Mouse (Mus musculus): Measurements from ENCODE around the gene Dhps. TPM values are rescaled to one million over a fixed set of nuclear protein-coding genes. Genes with fewer than 3 reads are reported as not detected.

Dhps gene
- polyA plus RNA-seq, 1 experiment from 2014 or later = 55.8 TPM

DNA sequence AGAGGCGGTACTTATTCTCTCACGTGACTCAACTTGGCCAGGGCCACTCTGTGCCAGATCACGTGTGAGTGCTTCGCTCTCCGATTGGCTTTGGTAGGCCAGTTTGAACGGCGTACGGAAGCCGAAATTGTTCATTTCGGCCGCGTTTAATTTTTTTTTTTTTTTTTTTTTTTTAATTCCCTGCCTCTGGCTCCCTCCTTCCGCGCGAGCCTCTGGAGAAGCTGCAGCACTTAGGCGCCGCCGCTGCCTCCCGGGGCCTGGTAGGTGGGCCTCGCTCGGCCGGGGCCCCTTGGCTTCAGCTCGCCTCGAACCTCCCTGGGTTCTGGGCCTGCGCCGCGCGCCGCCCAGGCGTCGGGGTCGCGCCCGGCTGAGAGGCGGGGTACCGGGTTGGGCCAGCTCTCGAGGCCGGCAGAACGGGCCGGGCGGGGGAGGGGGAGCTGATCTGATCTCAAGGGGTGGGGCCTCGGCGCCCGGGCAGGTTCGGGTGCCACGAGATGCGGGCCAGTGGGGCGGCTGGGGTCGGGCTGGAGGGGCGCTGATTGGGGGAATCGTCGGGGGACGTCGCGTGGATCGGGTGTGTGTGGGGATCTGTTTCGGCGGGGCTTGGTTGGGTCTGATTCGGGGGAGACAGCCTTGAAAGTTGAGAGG is 34.7 kb upstream of the Dhps start, which contains the start of gene Tnpo2:
Gene Tnpo2, plus strand, starts transcription at position 198 of the 648 bp plus-strand sequence.
- Histone ChIP-seq H3K4me2 (ENCODE audit: low read length) (peak within 1 kb of the TSS; percentile 96), H3K4me3 (ENCODE audit: control insufficient read depth in 1 of 2, insufficient read depth in 1 of 2, low read depth in 1 of 2, low read length in 2 of 2) (peak within 1 kb of the TSS; percentile 84 to 96), H3K9ac (ENCODE audit: low read length) (peak within 1 kb of the TSS; percentile 92), H3K4me1 (ENCODE audit: control insufficient read depth in 2 of 2, insufficient read depth in 2 of 2, low read length in 2 of 2) (peaks cover 0 to 22% of the 10 kb centered on the region in 2 experiments; a peak in 3 of 4 replicates), H3K9me3 (ENCODE audit: control insufficient read depth, low read length) (no peaks in the 10 kb centered on the region), H3K36me3 (ENCODE audit: control insufficient read depth, insufficient read depth, low read length) (peaks cover 44% of the 10 kb centered on the region), H3K27me3 (ENCODE audit: control insufficient read depth, insufficient read depth, low read length) (no peaks in the 10 kb centered on the region), H3K27ac (replicated peaks in 1 of 2; ENCODE audit: control insufficient read depth in 1 of 2, insufficient read depth in 1 of 2, low read depth in 2 of 2, low read length in 2 of 2) (peak within 1 kb of the TSS; percentile 99)
- under 1% methylated on average over 59 of the region's 59 CpGs for WGBS
- peak; percentile 92 for ATAC-seq (ENCODE audit: insufficient number of reproducible peaks, insufficient read depth, low FRiP score, low read depth)

GRCm38 (mm10) chr8:85037366-85037680 is 34.2 kb upstream of the Dhps start:
- Histone ChIP-seq H3K9ac (ENCODE audit: low read length) (peak overlapping the region; percentile 92), H3K4me2 (ENCODE audit: low read length) (peak overlapping the region; percentile 96), H3K36me3 (ENCODE audit: control insufficient read depth, insufficient read depth, low read length) (peaks cover 44% of the 10 kb centered on the region), H3K4me1 (ENCODE audit: control insufficient read depth in 2 of 2, insufficient read depth in 2 of 2, low read length in 2 of 2) (peaks cover 0 to 22% of the 10 kb centered on the region in 2 experiments; a peak in 3 of 4 replicates), H3K9me3 (ENCODE audit: control insufficient read depth, low read length) (no peaks in the 10 kb centered on the region), H3K27ac (replicated peaks in 1 of 2; ENCODE audit: control insufficient read depth in 1 of 2, insufficient read depth in 1 of 2, low read depth in 2 of 2, low read length in 2 of 2) (peak overlapping the region; percentile 99), H3K27me3 (ENCODE audit: control insufficient read depth, insufficient read depth, low read length) (no peaks in the 10 kb centered on the region), H3K4me3 (ENCODE audit: control insufficient read depth in 1 of 2, insufficient read depth in 1 of 2, low read depth in 1 of 2, low read length in 2 of 2) (peak overlapping the region; percentile 84 to 96)
- ATAC-seq (ENCODE audit: insufficient number of reproducible peaks, insufficient read depth, low FRiP score, low read depth) = peak; percentile 11
- WGBS = under 1% methylated on average over 14 of the region's 14 CpGs

GRCm38 (mm10) chr8:85037681-85038531 is 33.7 kb upstream of the Dhps start:
- 0 out of 2 replicates have a peak, but pooled peaks have one; percentile 19 for ATAC-seq (ENCODE audit: insufficient number of reproducible peaks, insufficient read depth, low FRiP score, low read depth)
- WGBS = under 1% methylated on average over 56 of the region's 57 CpGs
- Histone ChIP-seq H3K9ac (ENCODE audit: low read length) (peak overlapping the region; percentile 92), H3K4me2 (ENCODE audit: low read length) (peak overlapping the region; percentile 96), H3K4me3 (ENCODE audit: control insufficient read depth in 1 of 2, insufficient read depth in 1 of 2, low read depth in 1 of 2, low read length in 2 of 2) (peak overlapping the region; percentile 84 to 96), H3K27ac (replicated peaks in 1 of 2; ENCODE audit: control insufficient read depth in 1 of 2, insufficient read depth in 1 of 2, low read depth in 2 of 2, low read length in 2 of 2) (peak overlapping the region; percentile 99), H3K27me3 (ENCODE audit: control insufficient read depth, insufficient read depth, low read length) (no peaks in the 10 kb centered on the region), H3K36me3 (ENCODE audit: control insufficient read depth, insufficient read depth, low read length) (peaks cover 43% of the 10 kb centered on the region), H3K4me1 (ENCODE audit: control insufficient read depth in 2 of 2, insufficient read depth in 2 of 2, low read length in 2 of 2) (peaks cover 0 to 22% of the 10 kb centered on the region in 2 experiments; a peak in 3 of 4 replicates), H3K9me3 (ENCODE audit: control insufficient read depth, low read length) (no peaks in the 10 kb centered on the region)

GRCm38 (mm10) chr8:85043619-85044018 is 27.9 kb upstream of the Dhps start:
- 93% methylated on average over 6 of the region's 6 CpGs for WGBS
- peaks cover 0 to 7% of the 10 kb centered on the region in 2 experiments; a peak in 2 of 4 replicates for H3K4me1 ChIP-seq (ENCODE audit: control insufficient read depth in 2 of 2, insufficient read depth in 2 of 2, low read length in 2 of 2)
- peaks cover 88% of the 10 kb centered on the region for H3K36me3 ChIP-seq (ENCODE audit: control insufficient read depth, insufficient read depth, low read length)
- no peaks in the 10 kb centered on the region for H3K9me3 ChIP-seq (ENCODE audit: control insufficient read depth, low read length)
- no peak overlapping the region for H3K27ac ChIP-seq (replicated peaks in 1 of 2; ENCODE audit: control insufficient read depth in 1 of 2, insufficient read depth in 1 of 2, low read depth in 2 of 2, low read length in 2 of 2)
- no peak overlapping the region for H3K4me2 ChIP-seq (ENCODE audit: low read length)
- no peak for ATAC-seq (ENCODE audit: insufficient number of reproducible peaks, insufficient read depth, low FRiP score, low read depth)
- H3K9ac ChIP-seq (ENCODE audit: low read length) = no peak overlapping the region
- H3K27me3 ChIP-seq (ENCODE audit: control insufficient read depth, insufficient read depth, low read length) = no peaks in the 10 kb centered on the region
- H3K4me3 ChIP-seq (ENCODE audit: control insufficient read depth in 1 of 2, insufficient read depth in 1 of 2, low read depth in 1 of 2, low read length in 2 of 2) = no peak overlapping the region

DNA sequence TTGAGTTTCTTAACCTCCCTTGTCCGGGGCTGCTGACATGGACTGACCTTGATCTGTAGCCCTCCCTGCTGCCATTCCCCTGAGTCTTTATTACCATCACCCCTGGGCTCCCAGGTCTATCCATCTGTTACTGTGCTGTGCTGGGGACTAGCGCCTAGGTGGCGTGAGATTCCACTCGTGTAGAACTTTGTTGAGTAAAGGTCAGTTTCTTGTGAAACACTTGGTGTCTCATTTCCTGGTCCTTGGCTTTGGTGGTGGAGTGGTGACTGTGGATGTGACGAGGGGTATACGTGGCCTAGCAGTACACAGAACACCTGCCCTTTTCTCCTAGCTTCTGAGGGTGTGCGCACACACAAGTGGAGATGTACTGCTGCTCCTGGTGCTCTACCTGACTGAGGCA is 14.2 kb upstream of the Dhps start:
- no peak for ATAC-seq (ENCODE audit: insufficient number of reproducible peaks, insufficient read depth, low FRiP score, low read depth)
- H3K4me2 ChIP-seq (ENCODE audit: low read length) = no peak overlapping the region
- WGBS = 85% methylated on average over 7 of the region's 7 CpGs
- no peak overlapping the region for H3K9ac ChIP-seq (ENCODE audit: low read length)
- H3K4me3 ChIP-seq (ENCODE audit: control insufficient read depth in 1 of 2, insufficient read depth in 1 of 2, low read depth in 1 of 2, low read length in 2 of 2) = no peak overlapping the region
- H3K27me3 ChIP-seq (ENCODE audit: control insufficient read depth, insufficient read depth, low read length) = no peaks in the 10 kb centered on the region
- H3K9me3 ChIP-seq (ENCODE audit: control insufficient read depth, low read length) = no peaks in the 10 kb centered on the region
- no peak overlapping the region for H3K27ac ChIP-seq (replicated peaks in 1 of 2; ENCODE audit: control insufficient read depth in 1 of 2, insufficient read depth in 1 of 2, low read depth in 2 of 2, low read length in 2 of 2)
- H3K36me3 ChIP-seq (ENCODE audit: control insufficient read depth, insufficient read depth, low read length) = peaks cover 50% of the 10 kb centered on the region
- peaks cover 3 to 7% of the 10 kb centered on the region in 2 experiments; a peak in 3 of 4 replicates for H3K4me1 ChIP-seq (ENCODE audit: control insufficient read depth in 2 of 2, insufficient read depth in 2 of 2, low read length in 2 of 2)

DNA sequence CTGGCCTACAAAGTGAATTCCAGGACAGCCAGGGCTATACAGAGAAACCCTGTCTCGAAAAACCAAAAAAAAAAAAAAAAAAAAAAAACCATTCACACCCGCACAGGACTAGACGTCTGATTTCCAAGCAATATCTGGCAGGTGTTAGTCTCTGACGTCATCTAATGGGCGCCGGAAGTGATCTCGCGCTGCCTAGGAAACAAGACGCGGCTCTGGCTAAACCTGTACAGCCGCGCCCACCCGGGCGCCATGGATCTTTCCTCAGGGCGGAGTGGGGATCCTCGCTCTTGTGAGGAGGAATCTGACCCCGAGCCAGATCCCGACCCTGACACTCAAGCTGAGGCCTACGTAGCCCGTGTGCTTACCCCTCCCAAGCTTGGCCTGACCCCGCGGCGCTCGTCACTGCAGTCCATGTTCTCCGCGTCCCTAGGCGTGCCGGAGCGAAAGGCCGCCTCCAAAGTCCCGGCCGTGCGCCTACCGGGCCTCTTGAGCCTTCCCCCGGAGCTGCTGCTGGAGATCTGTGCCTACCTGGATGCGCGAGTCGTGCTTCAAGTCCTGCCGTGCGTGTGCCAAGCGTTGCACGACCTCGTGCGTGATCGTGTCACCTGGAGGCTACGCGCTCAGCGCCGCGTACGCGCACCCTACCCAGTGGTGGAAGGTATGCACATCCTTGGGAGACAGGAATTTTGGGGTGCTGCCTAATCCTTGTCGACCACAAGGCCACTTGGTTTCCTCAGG is 11.5 kb upstream of the Dhps start, which contains the start of gene Fbxw9:
Gene Fbxw9, plus strand, starts transcription at position 177 of the 738 bp plus-strand sequence.
- peak within 1 kb of the TSS; percentile 76 to 79 for H3K4me3 ChIP-seq (ENCODE audit: control insufficient read depth in 1 of 2, insufficient read depth in 1 of 2, low read depth in 1 of 2, low read length in 2 of 2)
- ATAC-seq (ENCODE audit: insufficient number of reproducible peaks, insufficient read depth, low FRiP score, low read depth) = peak; percentile 78
- peaks cover 3 to 7% of the 10 kb centered on the region in 2 experiments; a peak in 3 of 4 replicates for H3K4me1 ChIP-seq (ENCODE audit: control insufficient read depth in 2 of 2, insufficient read depth in 2 of 2, low read length in 2 of 2)
- H3K36me3 ChIP-seq (ENCODE audit: control insufficient read depth, insufficient read depth, low read length) = peaks cover 26% of the 10 kb centered on the region
- no peaks in the 10 kb centered on the region for H3K9me3 ChIP-seq (ENCODE audit: control insufficient read depth, low read length)
- H3K9ac ChIP-seq (ENCODE audit: low read length) = peak within 1 kb of the TSS; percentile 80
- peak within 1 kb of the TSS; percentile 90 for H3K4me2 ChIP-seq (ENCODE audit: low read length)
- H3K27ac ChIP-seq (replicated peaks in 1 of 2; ENCODE audit: control insufficient read depth in 1 of 2, insufficient read depth in 1 of 2, low read depth in 2 of 2, low read length in 2 of 2) = no peak within 1 kb of the TSS
- WGBS = under 1% methylated on average over 52 of the region's 53 CpGs
- H3K27me3 ChIP-seq (ENCODE audit: control insufficient read depth, insufficient read depth, low read length) = no peaks in the 10 kb centered on the region

DNA sequence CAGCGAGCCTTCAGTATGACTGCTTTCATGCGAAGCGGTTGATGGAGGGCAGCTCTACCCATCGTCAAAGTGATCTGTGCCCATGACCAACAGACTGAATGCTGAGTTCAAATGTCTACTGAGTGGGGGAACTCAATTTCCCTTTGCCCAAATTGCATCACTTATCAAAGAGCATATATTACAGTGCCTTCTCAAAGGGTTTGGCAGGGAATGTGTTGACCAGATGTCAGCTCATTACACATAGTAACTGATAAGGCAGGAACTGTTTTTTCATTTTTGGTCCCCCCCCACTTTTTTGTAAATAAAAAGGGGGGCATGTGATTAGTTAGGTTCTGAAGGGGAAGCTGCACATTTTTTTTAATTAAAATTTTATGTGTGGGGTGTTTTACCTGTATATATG is 9.0 kb upstream of the Dhps start:
- no peaks in the 10 kb centered on the region for H3K9me3 ChIP-seq (ENCODE audit: control insufficient read depth, low read length)
- no peaks in the 10 kb centered on the region for H3K27me3 ChIP-seq (ENCODE audit: control insufficient read depth, insufficient read depth, low read length)
- H3K36me3 ChIP-seq (ENCODE audit: control insufficient read depth, insufficient read depth, low read length) = peaks cover 22% of the 10 kb centered on the region
- H3K4me1 ChIP-seq (ENCODE audit: control insufficient read depth in 2 of 2, insufficient read depth in 2 of 2, low read length in 2 of 2) = peaks cover 3 to 7% of the 10 kb centered on the region in 2 experiments; a peak in 3 of 4 replicates
- WGBS = 94% methylated on average over 4 of the region's 4 CpGs
- H3K27ac ChIP-seq (replicated peaks in 1 of 2; ENCODE audit: control insufficient read depth in 1 of 2, insufficient read depth in 1 of 2, low read depth in 2 of 2, low read length in 2 of 2) = no peak overlapping the region
- no peak overlapping the region for H3K4me3 ChIP-seq (ENCODE audit: control insufficient read depth in 1 of 2, insufficient read depth in 1 of 2, low read depth in 1 of 2, low read length in 2 of 2)
- H3K4me2 ChIP-seq (ENCODE audit: low read length) = no peak overlapping the region
- no peak for ATAC-seq (ENCODE audit: insufficient number of reproducible peaks, insufficient read depth, low FRiP score, low read depth)
- no peak overlapping the region for H3K9ac ChIP-seq (ENCODE audit: low read length)
